Mouse (Mus musculus): ENCODE measurements around the gene Efemp2. TPM values are rescaled to one million over a fixed set of nuclear protein-coding genes. Genes with fewer than 3 reads are reported as not detected.

The Efemp2 gene
- total and polyA plus RNA-seq, 2 experiments from 2014 or later: 26.4 to 35.0 TPM

GRCm38 (mm10) chr19:5460465-5460911 is 13.3 kb upstream of the Efemp2 start, which contains the start of gene Fibp:
TSS of gene Fibp (plus strand) at chr19:5460615.
- Histone ChIP-seq H3K27me3 (ENCODE audit: insufficient read depth, low read length) (no peaks in the 10 kb centered on the region), H3K4me3 (ENCODE audit: low read depth, low read length) (peak within 1 kb of the TSS; percentile 88), H3K4me2 (ENCODE audit: low read depth) (peak within 1 kb of the TSS; percentile 93), H3K36me3 (ENCODE audit: insufficient read depth) (peaks cover 23% of the 10 kb centered on the region), H3K27ac (ENCODE audit: low read depth, low read length) (peak within 1 kb of the TSS; percentile 81), H3K4me1 (ENCODE audit: insufficient read depth) (peaks cover 30% of the 10 kb centered on the region), H3K9me3 (ENCODE audit: low read length) (no peaks in the 10 kb centered on the region), H3K9ac (peak within 1 kb of the TSS; percentile 77)
- TF ChIP-seq CTCF (IDR thresholded peaks at IDR 0.05; ENCODE audit: low read depth): no peak
- ATAC-seq (peak; percentile 70), DNase-seq (peak; percentile 94)
- WGBS: 2% methylated on average over 32 of the region's 32 CpGs

GRCm38 (mm10) chr19:5461411-5461810 is 12.3 kb upstream of the Efemp2 start:
- H3K27me3 ChIP-seq (ENCODE audit: insufficient read depth, low read length): no peaks in the 10 kb centered on the region
- peaks cover 23% of the 10 kb centered on the region for H3K4me1 ChIP-seq (ENCODE audit: insufficient read depth)
- DNase-seq: no peak
- no peak for ATAC-seq
- H3K9ac ChIP-seq: peak overlapping the region; percentile 77; the same call in 1 of the 2 replicates
- no peaks in the 10 kb centered on the region for H3K9me3 ChIP-seq (ENCODE audit: low read length)
- H3K36me3 ChIP-seq (ENCODE audit: insufficient read depth): peaks cover 33% of the 10 kb centered on the region
- peak overlapping the region; percentile 93 for H3K4me2 ChIP-seq (ENCODE audit: low read depth)
- no peak overlapping the region for H3K27ac ChIP-seq (ENCODE audit: low read depth, low read length)
- H3K4me3 ChIP-seq (ENCODE audit: low read depth, low read length): peak overlapping the region; percentile 88
- TF ChIP-seq CTCF (IDR thresholded peaks at IDR 0.05; ENCODE audit: low read depth): no peak
- 82% methylated on average over 6 of the region's 6 CpGs for WGBS

- no peaks in the 10 kb centered on the region for H3K27me3 ChIP-seq (ENCODE audit: insufficient read depth, low read length)
- peaks cover 41% of the 10 kb centered on the region for H3K36me3 ChIP-seq (ENCODE audit: insufficient read depth)
- 92% methylated on average over 9 of the region's 9 CpGs for WGBS
- DNase-seq (no peak), ATAC-seq (no peak)
- H3K4me2 ChIP-seq (ENCODE audit: low read depth): no peak overlapping the region
- no peaks in the 10 kb centered on the region for H3K9me3 ChIP-seq (ENCODE audit: low read length)
- TF ChIP-seq CTCF (IDR thresholded peaks at IDR 0.05; ENCODE audit: low read depth): no peak
- no peak overlapping the region for H3K4me3 ChIP-seq (ENCODE audit: low read depth, low read length)
- H3K4me1 ChIP-seq (ENCODE audit: insufficient read depth): peaks cover 16% of the 10 kb centered on the region
- H3K27ac ChIP-seq (ENCODE audit: low read depth, low read length): no peak overlapping the region
- H3K9ac ChIP-seq: no peak overlapping the region
Measured at GRCm38 (mm10) chr19:5463212-5463611, 10.5 kb upstream of the Efemp2 start.

- peak overlapping the region; percentile 29 for H3K4me3 ChIP-seq (ENCODE audit: low read depth, low read length)
- H3K9ac ChIP-seq: peak overlapping the region; percentile 47
- no peaks in the 10 kb centered on the region for H3K27me3 ChIP-seq (ENCODE audit: insufficient read depth, low read length)
- H3K27ac ChIP-seq (ENCODE audit: low read depth, low read length): peak overlapping the region; percentile 64
- ATAC-seq (peak; percentile 70), DNase-seq (peak; percentile 86)
- H3K36me3 ChIP-seq (ENCODE audit: insufficient read depth): peaks cover 41% of the 10 kb centered on the region
- TF ChIP-seq CTCF (IDR thresholded peaks at IDR 0.05; ENCODE audit: low read depth): peak; percentile 94
- 31% methylated on average over 15 of the region's 15 CpGs for WGBS
- H3K9me3 ChIP-seq (ENCODE audit: low read length): no peaks in the 10 kb centered on the region
- peak overlapping the region; percentile 51 for H3K4me2 ChIP-seq (ENCODE audit: low read depth)
- H3K4me1 ChIP-seq (ENCODE audit: insufficient read depth): peaks cover 15% of the 10 kb centered on the region
Measured at GRCm38 (mm10) chr19:5463791-5464562, 9.8 kb upstream of the Efemp2 start.

- Histone ChIP-seq H3K9ac (no peak overlapping the region), H3K36me3 (ENCODE audit: insufficient read depth) (peaks cover 41% of the 10 kb centered on the region), H3K27me3 (ENCODE audit: insufficient read depth, low read length) (no peaks in the 10 kb centered on the region), H3K4me3 (ENCODE audit: low read depth, low read length) (no peak overlapping the region), H3K4me2 (ENCODE audit: low read depth) (no peak overlapping the region), H3K27ac (ENCODE audit: low read depth, low read length) (no peak overlapping the region), H3K4me1 (ENCODE audit: insufficient read depth) (peaks cover 9% of the 10 kb centered on the region), H3K9me3 (ENCODE audit: low read length) (no peaks in the 10 kb centered on the region)
- 96% methylated on average over 8 of the region's 8 CpGs for WGBS
- DNase-seq (no peak), ATAC-seq (no peak)
- TF ChIP-seq CTCF (IDR thresholded peaks at IDR 0.05; ENCODE audit: low read depth): no peak
Measured at GRCm38 (mm10) chr19:5465037-5465436, 8.7 kb upstream of the Efemp2 start.

GRCm38 (mm10) chr19:5466916-5467500 is 6.7 kb upstream of the Efemp2 start:
- WGBS: 91% methylated on average over 6 of the region's 6 CpGs
- H3K27me3 ChIP-seq (ENCODE audit: insufficient read depth, low read length): no peaks in the 10 kb centered on the region

GRCm38 (mm10) chr19:5468374-5468773 is 5.4 kb upstream of the Efemp2 start, which contains the start of gene Ctsw:
TSS of gene Ctsw (minus strand) at chr19:5468507.
- Histone ChIP-seq H3K9me3 (ENCODE audit: low read length) (no peaks in the 10 kb centered on the region), H3K27me3 (ENCODE audit: insufficient read depth, low read length) (no peaks in the 10 kb centered on the region), H3K9ac (no peak within 1 kb of the TSS), H3K4me1 (ENCODE audit: insufficient read depth) (no peaks in the 10 kb centered on the region; the same call in 1 of the 2 replicates), H3K36me3 (ENCODE audit: insufficient read depth) (peaks cover 29% of the 10 kb centered on the region), H3K4me2 (ENCODE audit: low read depth) (no peak within 1 kb of the TSS), H3K4me3 (ENCODE audit: low read depth, low read length) (no peak within 1 kb of the TSS), H3K27ac (ENCODE audit: low read depth, low read length) (no peak within 1 kb of the TSS)
- TF ChIP-seq CTCF (IDR thresholded peaks at IDR 0.05; ENCODE audit: low read depth): no peak
- WGBS: 60% methylated on average over 5 of the region's 5 CpGs
- no peak for DNase-seq
- no peak for ATAC-seq

More at GRCm38 (mm10) chr19:5466916-5467500, 6.7 kb upstream of the Efemp2 start:
- Histone ChIP-seq H3K4me1 (ENCODE audit: insufficient read depth) (no peaks in the 10 kb centered on the region; the same call in 1 of the 2 replicates), H3K4me3 (ENCODE audit: low read depth, low read length) (no peak overlapping the region), H3K4me2 (ENCODE audit: low read depth) (no peak overlapping the region), H3K36me3 (ENCODE audit: insufficient read depth) (peaks cover 41% of the 10 kb centered on the region), H3K9me3 (ENCODE audit: low read length) (no peaks in the 10 kb centered on the region), H3K9ac (no peak overlapping the region), H3K27ac (ENCODE audit: low read depth, low read length) (no peak overlapping the region)
- no peak for ATAC-seq
- no peak for DNase-seq
- no peak for TF ChIP-seq CTCF (IDR thresholded peaks at IDR 0.05; ENCODE audit: low read depth)
